In genomic region chr11:50726035-50726434, GRCm38 (mm10) we compare ENCODE assay signal across 24 mouse cellular contexts.
"Had no signal": no experiment of that assay in that cellular context is flagged by ENCODE, and none has a peak within 500 bp of the region (broad histone marks: within the 10 kb centered on the region; RNA-seq: fewer than 3 reads in every experiment).

No protein-coding gene starts in this region.

- H3K4me2 ChIP-seq: heart, embryonic 12.5 days; hindbrain, embryonic 12.5 days; hindbrain, embryonic 14.5 days; intestine, embryonic 15.5 days; limb, embryonic 12.5 days; liver, embryonic 11.5 days had no signal

- ATAC-seq: hindbrain, embryonic 16.5 days; inflammation-experienced regulatory T-cells, adult 6 months; intestine, embryonic 15.5 days; intestine, postnatal 0 days had no signal

- H3K4me1 ChIP-seq: intestine, embryonic 15.5 days; limb, embryonic 10.5 days had no signal

- H3K9ac ChIP-seq: heart, embryonic 12.5 days; hindbrain, embryonic 12.5 days; hindbrain, embryonic 14.5 days; intestine, embryonic 15.5 days; limb, embryonic 12.5 days had no signal

- H3K9me3 ChIP-seq: heart, embryonic 10.5 days; heart, embryonic 12.5 days; hindbrain, embryonic 10.5 days; hindbrain, embryonic 12.5 days; intestine, embryonic 15.5 days; limb, embryonic 10.5 days had no signal

- H3K27ac ChIP-seq: heart, embryonic 10.5 days; hindbrain, embryonic 10.5 days; hindbrain, embryonic 12.5 days; hindbrain, embryonic 14.5 days; intestine, embryonic 15.5 days; layer of hippocampus, adult 2 months; left cerebral cortex, adult 2 months; limb, embryonic 10.5 days; limb, embryonic 12.5 days had no signal

- H3K27me3 ChIP-seq: hindbrain, embryonic 12.5 days; intestine, embryonic 15.5 days had no signal

- H3K4me3 ChIP-seq: heart, embryonic 10.5 days; heart, embryonic 12.5 days; hindbrain, embryonic 10.5 days; hindbrain, embryonic 12.5 days; intestine, embryonic 15.5 days; layer of hippocampus, adult 2 months; left cerebral cortex, adult 2 months; limb, embryonic 10.5 days; limb, embryonic 12.5 days had no signal

- DNase-seq: gastrocnemius, postnatal 25 days; heart, adult 18-20 months; heart, postnatal 10 days; heart, postnatal 4 days; kidney, adult 18-20 months; kidney, adult 8-10 months; kidney, postnatal 10 days; kidney, postnatal 25 days; kidney, postnatal 4 days; liver had no signal

- H3K36me3 ChIP-seq: heart, embryonic 10.5 days; heart, embryonic 12.5 days; hindbrain, embryonic 10.5 days; hindbrain, embryonic 12.5 days; intestine, embryonic 15.5 days; limb, embryonic 10.5 days; limb, embryonic 12.5 days had no signal
